Mouse (Mus musculus) gastrocnemius, adult 18-20 months (tissue): ENCODE results near the gene Naip1. TPM values are rescaled to one million over a fixed set of nuclear protein-coding genes. Genes with fewer than 3 reads are reported as not detected.
"Not testable (repeated sequence)": the region's sequence is repeated elsewhere in the genome, so short reads cannot be mapped to it uniquely, and the experiment has no call there.

Experiments used
- DNase-seq: peaks from one replicate; pipeline ENCODE4 v3.0.0; 2021; ENCODE audit warnings: low spot score
- long read RNA-seq, 2 experiments: library from polyadenylated mRNA; stranded (forward); transcript quantifications; one replicate each; pipeline ENCODE4 v2.0.0; 2021
- total RNA-seq, 2 experiments: library from RNA; stranded (reverse); gene quantifications; 2 replicates each; pipeline ENCODE4 v1.2.3; 2021

Naip1 gene
- total RNA-seq = not detected
- long read RNA-seq, experiment 1 = 0 reads
- long read RNA-seq, experiment 2 = 0 reads

- DNase-seq = not testable (repeated sequence)
Measured at GRCm38 (mm10) chr13:100452415-100453127, at the start of gene Naip1. Naip1 (minus strand) TSS chr13:100452869.

GRCm38 (mm10) chr13:100499625-100500024 is 47.0 kb upstream of the Naip1 start:
- not testable (repeated sequence) for DNase-seq

- no peak for DNase-seq
Measured at GRCm38 (mm10) chr13:100495337-100495736, 42.7 kb upstream of the Naip1 start.

- not testable (repeated sequence) for DNase-seq
Measured at GRCm38 (mm10) chr13:100494370-100494769, 41.7 kb upstream of the Naip1 start.

- DNase-seq = no peak
Measured at GRCm38 (mm10) chr13:100493313-100493712, 40.6 kb upstream of the Naip1 start.

- peak; percentile 83 for DNase-seq
Measured at GRCm38 (mm10) chr13:100492061-100492787, 39.6 kb upstream of the Naip1 start, which contains the start of gene Gtf2h2. Gtf2h2 (minus strand) TSS chr13:100492579.

- DNase-seq = no peak
Measured at GRCm38 (mm10) chr13:100491623-100492022, 39.0 kb upstream of the Naip1 start.

- DNase-seq = no peak
Measured at GRCm38 (mm10) chr13:100490424-100490823, 37.8 kb upstream of the Naip1 start.

- no peak for DNase-seq
Measured at GRCm38 (mm10) chr13:100483610-100484009, 30.9 kb upstream of the Naip1 start.

- no peak for DNase-seq
Measured at GRCm38 (mm10) chr13:100463527-100464222, 11.0 kb upstream of the Naip1 start.

- DNase-seq = no peak
Measured at GRCm38 (mm10) chr13:100461336-100461735, 8.7 kb upstream of the Naip1 start.

GRCm38 (mm10) chr13:100449495-100449894 is 3.2 kb downstream of the Naip1 start:
- DNase-seq = no peak

GRCm38 (mm10) chr13:100440116-100440515 is 12.6 kb downstream of the Naip1 start:
- DNase-seq = no peak

GRCm38 (mm10) chr13:100438701-100439100 is 14.0 kb downstream of the Naip1 start:
- no peak for DNase-seq

GRCm38 (mm10) chr13:100437322-100437825 is 15.3 kb downstream of the Naip1 start:
- no peak for DNase-seq

GRCm38 (mm10) chr13:100436556-100437163 is 16.0 kb downstream of the Naip1 start:
- not testable (repeated sequence) for DNase-seq

GRCm38 (mm10) chr13:100419958-100420357 is 32.7 kb downstream of the Naip1 start:
- DNase-seq = not testable (repeated sequence)

- DNase-seq = no peak
Measured at GRCm38 (mm10) chr13:100414428-100414827, 38.2 kb downstream of the Naip1 start.

GRCm38 (mm10) chr13:100409825-100410224 is 42.8 kb downstream of the Naip1 start:
- DNase-seq = no peak

GRCm38 (mm10) chr13:100409181-100409580 is 43.5 kb downstream of the Naip1 start:
- DNase-seq = no peak

GRCm38 (mm10) chr13:100408242-100408641 is 44.4 kb downstream of the Naip1 start:
- DNase-seq = no peak
